ENCODE assay signal across 8 mouse cellular contexts in genomic region chr10:93261132-93261980, GRCm38 (mm10). TPM values are rescaled to one million over a fixed set of nuclear protein-coding genes. Genes with fewer than 3 reads are reported as not detected.
A peak's percentile ranks its signal among the peaks of the same experiment; 100 is the strongest.
DNase-seq lines count a peak whose midpoint lies in the region; ATAC-seq and TF ChIP-seq lines count a peak whose summit lies in the region.

No protein-coding gene starts in this region.

- H3K27me3 ChIP-seq in Patski: no peaks in the 10 kb centered on the region
- no peaks in the 10 kb centered on the region for H3K27me3 ChIP-seq in forebrain, embryonic 10.5 days (ENCODE audit: poor library complexity, severe bottlenecking)
- no peaks in the 10 kb centered on the region for H3K27me3 ChIP-seq in hindbrain, embryonic 14.5 days (ENCODE audit: control insufficient read depth, insufficient read depth, low read length)
- H3K27me3 ChIP-seq in liver, embryonic 13.5 days: no peaks in the 10 kb centered on the region

- peaks cover 54% of the 10 kb centered on the region for H3K4me1 ChIP-seq in forebrain, embryonic 10.5 days
- H3K4me1 ChIP-seq in hindbrain, embryonic 14.5 days (replicated peaks; ENCODE audit: control insufficient read depth, insufficient read depth, low read length): peaks cover 42% of the 10 kb centered on the region
- peaks cover 24% of the 10 kb centered on the region for H3K4me1 ChIP-seq in liver, embryonic 13.5 days (replicated peaks)

- H3K4me3 ChIP-seq in forebrain, embryonic 10.5 days: peak overlapping the region; percentile 36
- H3K4me3 ChIP-seq in hindbrain, embryonic 14.5 days (replicated peaks; ENCODE audit: low read length): no peak overlapping the region
- H3K4me3 ChIP-seq in liver, embryonic 13.5 days (replicated peaks): no peak overlapping the region

- H3K9me3 ChIP-seq in forebrain, embryonic 10.5 days: no peaks in the 10 kb centered on the region
- no peaks in the 10 kb centered on the region for H3K9me3 ChIP-seq in hindbrain, embryonic 14.5 days (ENCODE audit: control insufficient read depth, low read length)
- H3K9me3 ChIP-seq in liver, embryonic 13.5 days (replicated peaks): no peaks in the 10 kb centered on the region

- DNase-seq in adrenal gland, postnatal 25 days: peak; percentile 33
- no peak for DNase-seq in adrenal gland, postnatal 14 days
- DNase-seq in Patski (ENCODE audit: low read depth, low spot score): no peak
- no peak for DNase-seq in forebrain, embryonic 10.5 days (ENCODE audit: extremely low spot score, low spot score)
- peak; percentile 70 for DNase-seq in hindbrain, embryonic 14.5 days (ENCODE audit: low spot score)
- no peak for DNase-seq in liver, embryonic 13.5 days
- peak; percentile 56 for DNase-seq in naive thymus-derived CD4-positive, alpha-beta T cell, adult 2 months (ENCODE audit: low read depth)
- DNase-seq in adrenal gland, adult 2 months: no peak

- TF ChIP-seq CTCF in Patski (IDR thresholded peaks at IDR 0.05): no peak

- POLR2A ChIA-PET in Patski (lab: Charles Lee): interaction anchor here (1.0 kb wide), 1 partner anchor 12 kb away, joined by 4 read pairs; no protein-coding TSS in a partner anchor

- peak overlapping the region; percentile 50 for H3K4me2 ChIP-seq in hindbrain, embryonic 14.5 days (replicated peaks)
- peak overlapping the region; percentile 32 for H3K4me2 ChIP-seq in liver, embryonic 13.5 days

- ATAC-seq in Patski: peak; percentile 84
- peak; percentile 42 for ATAC-seq in hindbrain, embryonic 14.5 days (ENCODE audit: low FRiP score)
- ATAC-seq in liver, embryonic 13.5 days (ENCODE audit: low read depth): peak; percentile 32; the same call in 1 of the 2 replicates

- CTCF ChIA-PET in Patski (lab: Charles Lee): interaction anchor here (0.8 to 3.7 kb wide), 4 partner anchors 8 to 11 kb away, joined by 3 to 16 read pairs (median 3); no protein-coding TSS in a partner anchor

- 17% methylated on average over 16 of the region's 16 CpGs for WGBS in forebrain, embryonic 10.5 days
- 26% methylated on average over 15 of the region's 16 CpGs for WGBS in hindbrain, embryonic 14.5 days
- 24% methylated on average over 16 of the region's 16 CpGs for WGBS in liver, embryonic 13.5 days (ENCODE audit: insufficient replicate concordance)

- peak overlapping the region; percentile 65 for H3K27ac ChIP-seq in forebrain, embryonic 10.5 days
- H3K27ac ChIP-seq in hindbrain, embryonic 14.5 days: peak overlapping the region; percentile 69
- 0 out of 2 replicates have a peak overlapping the region, but pooled peaks have one; percentile 6 for H3K27ac ChIP-seq in liver, embryonic 13.5 days

- peaks cover 30% of the 10 kb centered on the region for H3K36me3 ChIP-seq in forebrain, embryonic 10.5 days (replicated peaks)
- peaks cover 5% of the 10 kb centered on the region; the same call in 1 of the 2 replicates for H3K36me3 ChIP-seq in hindbrain, embryonic 14.5 days (replicated peaks; ENCODE audit: control insufficient read depth, insufficient read depth)
- H3K36me3 ChIP-seq in liver, embryonic 13.5 days: peaks cover 7% of the 10 kb centered on the region

- peak overlapping the region; percentile 24; the same call in 1 of the 2 replicates for H3K9ac ChIP-seq in hindbrain, embryonic 14.5 days
- H3K9ac ChIP-seq in liver, embryonic 13.5 days: no peak overlapping the region

- in situ Hi-C loops in Patski (cut with MboI; ENCODE audit: low pct_unique_long_range_greater_than_20kb): no loop called here

RNA-seq across cellular contexts. Expression of gene Elk3, which starts 49.6 kb away (rescaled TPM):
- total RNA-seq in adrenal gland, postnatal 25 days (2021): 37.7 and 47.1 TPM in 2 replicates
- 50.4 and 58.0 TPM in 2 replicates for total RNA-seq in adrenal gland, postnatal 14 days (2021)
- 65.2 TPM for polyA plus RNA-seq in Patski (2021)
- 13.1 and 14.5 TPM in 2 replicates for polyA plus RNA-seq in forebrain, embryonic 10.5 days (2016; fragmentation: Nextera tagmentation; extraction: Ambion mirVana)
- 7.9 and 11.3 TPM in 2 replicates for polyA plus RNA-seq in hindbrain, embryonic 14.5 days (2014; fragmentation: Nextera tagmentation; extraction: Ambion mirVana)
- 4.2 and 4.7 TPM in 2 replicates for polyA plus RNA-seq in liver, embryonic 13.5 days (2015; fragmentation: Nextera tagmentation; extraction: Ambion mirVana)
- 10 to 100 TPM; 31.1 to 51.5 TPM for total RNA-seq in adrenal gland, adult 2 months (2021)
- polyA plus RNA-seq in adrenal gland, adult 2 months (2012; rRNA removed): 54.3 and 59.5 TPM in 2 replicates

Comparison
In these comparisons a context has a peak if more than half of its experiments do, and no peak if none do; other contexts are left out.
1. DNase-seq: peak in adrenal gland, postnatal 25 days (single experiment), hindbrain, embryonic 14.5 days (single experiment) and naive thymus-derived CD4-positive, alpha-beta T cell, adult 2 months (single experiment); none in adrenal gland, postnatal 14 days (single experiment), Patski (single experiment), forebrain, embryonic 10.5 days (single experiment), liver, embryonic 13.5 days (single experiment) and adrenal gland, adult 2 months (single experiment).
2. ATAC-seq: peak in every context shown above with its lines; median percentile 84 in Patski; 42 in hindbrain, embryonic 14.5 days; 32 in liver, embryonic 13.5 days.
3. H3K27ac ChIP-seq: peak in every context shown above with its lines; median percentile 69 in hindbrain, embryonic 14.5 days; 65 in forebrain, embryonic 10.5 days; 6 in liver, embryonic 13.5 days.